Mouse (Mus musculus) cerebellum, adult (tissue): Measurements from ENCODE around the gene Tgm2.

Source experiments
- ATAC-seq: cut with Nextera tagmentation; 2 replicates; pipeline ENCODE4 v1.9.2; 2017; ENCODE audit warnings: mild to moderate bottlenecking, moderate library complexity, mixed read lengths; ENCODE audit not compliant: insufficient number of reproducible peaks, low FRiP score, low TSS enrichment

The Tgm2 gene

GRCm38 (mm10) chr2:158119145-158119544 is 27.1 kb downstream of the Tgm2 start:
- no peak for ATAC-seq

- ATAC-seq = no peak
Measured at GRCm38 (mm10) chr2:158116653-158117052, 29.6 kb downstream of the Tgm2 start.

GRCm38 (mm10) chr2:158115838-158116453 is 30.3 kb downstream of the Tgm2 start:
- no peak for ATAC-seq

GRCm38 (mm10) chr2:158114931-158115330 is 31.3 kb downstream of the Tgm2 start:
- no peak for ATAC-seq

GRCm38 (mm10) chr2:158113591-158114257 is 32.5 kb downstream of the Tgm2 start:
- no peak for ATAC-seq

GRCm38 (mm10) chr2:158109516-158109915 is 36.7 kb downstream of the Tgm2 start:
- no peak for ATAC-seq

GRCm38 (mm10) chr2:158106947-158107587 is 39.2 kb downstream of the Tgm2 start:
- no peak for ATAC-seq

GRCm38 (mm10) chr2:158105605-158106004 is 40.6 kb downstream of the Tgm2 start:
- no peak for ATAC-seq

GRCm38 (mm10) chr2:158104966-158105365 is 41.3 kb downstream of the Tgm2 start:
- ATAC-seq = no peak

- no peak for ATAC-seq
Measured at GRCm38 (mm10) chr2:158101768-158102167, 44.5 kb downstream of the Tgm2 start.

- no peak for ATAC-seq
Measured at GRCm38 (mm10) chr2:158099537-158099936, 46.7 kb downstream of the Tgm2 start.

GRCm38 (mm10) chr2:158098730-158099129 is 47.5 kb downstream of the Tgm2 start:
- no peak for ATAC-seq

- no peak for ATAC-seq
Measured at GRCm38 (mm10) chr2:158097071-158097470, 49.2 kb downstream of the Tgm2 start.

GRCm38 (mm10) chr2:158094846-158095245 is 51.4 kb downstream of the Tgm2 start:
- ATAC-seq = peak; percentile 56; the same call in 1 of the 2 replicates

- no peak for ATAC-seq
Measured at GRCm38 (mm10) chr2:158094300-158094699, 51.9 kb downstream of the Tgm2 start.

GRCm38 (mm10) chr2:158093345-158093744 is 52.9 kb downstream of the Tgm2 start:
- ATAC-seq = no peak; the same call in 1 of the 2 replicates

- ATAC-seq = no peak
Measured at GRCm38 (mm10) chr2:158090096-158090495, 56.1 kb downstream of the Tgm2 start.

- ATAC-seq = no peak
Measured at GRCm38 (mm10) chr2:158084486-158084885, 61.8 kb downstream of the Tgm2 start.

GRCm38 (mm10) chr2:158080622-158081241 is 65.5 kb downstream of the Tgm2 start:
- ATAC-seq = no peak

GRCm38 (mm10) chr2:158079843-158080395 is 66.3 kb downstream of the Tgm2 start:
- ATAC-seq = no peak

GRCm38 (mm10) chr2:158078971-158079370 is 67.3 kb downstream of the Tgm2 start:
- no peak for ATAC-seq
